Mouse (Mus musculus) neural tube, embryonic 14.5 days (tissue): ENCODE data around the gene Dpp8. TPM values are rescaled to one million over a fixed set of nuclear protein-coding genes. Genes with fewer than 3 reads are reported as not detected.

Experiments used
- ATAC-seq: fragments of 200-750 bp; cut with Nextera tagmentation; 2 replicates; pipeline ENCODE4 v1.8.0; 2017; ENCODE audit warnings: low read depth, mild to moderate bottlenecking, moderate TSS enrichment, moderate library complexity
- H3K27ac ChIP-seq: fragments of 300-500 bp; sonication (generic); 2 replicates; pipeline ENCODE4 v1.5.1; 2014; ENCODE audit warnings: low read depth, mild to moderate bottlenecking, control low read depth, low read length, moderate library complexity, mixed read lengths
- H3K27me3 ChIP-seq: fragments of 300-500 bp; sonication (generic); 2 replicates; pipeline ENCODE4 v1.6.1; 2014; ENCODE audit warnings: low read length; ENCODE audit not compliant: control insufficient read depth, insufficient read depth
- H3K36me3 ChIP-seq: fragments of 300-500 bp; sonication (generic); 2 replicates; pipeline ENCODE4 v1.6.1; 2014; ENCODE audit warnings: low read length, mixed read lengths; ENCODE audit not compliant: control insufficient read depth, insufficient read depth
- H3K4me1 ChIP-seq: fragments of 300-500 bp; sonication (generic); 2 replicates; pipeline ENCODE4 v1.6.1; 2014; ENCODE audit warnings: low read length; ENCODE audit not compliant: control insufficient read depth, insufficient read depth
- H3K4me2 ChIP-seq: fragments of 300-500 bp; sonication (generic); 2 replicates; pipeline ENCODE4 v1.6.1; 2014; ENCODE audit warnings: mild to moderate bottlenecking, low read depth, low read length, control low read depth
- H3K4me3 ChIP-seq: fragments of 300-500 bp; sonication (generic); 2 replicates; pipeline ENCODE4 v1.5.1; 2014; ENCODE audit warnings: low read depth, low read length, control low read depth, mixed read lengths
- H3K9ac ChIP-seq: fragments of 300-500 bp; sonication (generic); replicated peaks from 2 replicates; pipeline ENCODE4 v1.6.1; 2014; ENCODE audit warnings: low read depth, mild to moderate bottlenecking, control low read depth, low read length, mixed read lengths
- H3K9me3 ChIP-seq: fragments of 300-500 bp; sonication (generic); 2 replicates; pipeline ENCODE4 v1.6.1; 2016; ENCODE audit warnings: low read length; ENCODE audit not compliant: control insufficient read depth
- WGBS: fragments of 180-500 bp; shearing (Covaris S2); extraction: QIAGEN DNeasy Blood & Tissue Kit; methylation state at CpG from one replicate; pipeline ENCODE4 v1.1.7; 2014; 5-methylcytosine and 5-hydroxymethylcytosine counted together
- polyA plus RNA-seq: library from polyadenylated mRNA; unstranded; fragments of >200 nt; fragmentation: Nextera tagmentation; extraction: Ambion mirVana; gene quantifications from 2 replicates; pipeline ENCODE4 v1.2.1, GENCODE M21; 2014

Gene Dpp8
- polyA plus RNA-seq, 1 experiment from 2014 or later = 32.3 TPM

GRCm38 (mm10) chr9:65031894-65032268, 333 bp upstream of the Dpp8 start:
- Histone ChIP-seq H3K9ac (no peak overlapping the region), H3K36me3 (no peaks in the 10 kb centered on the region; the same call in 1 of the 2 replicates), H3K4me2 (no peak overlapping the region), H3K4me3 (no peak overlapping the region; the same call in 1 of the 2 replicates), H3K4me1 (peaks cover 14% of the 10 kb centered on the region), H3K27me3 (no peaks in the 10 kb centered on the region), H3K9me3 (no peaks in the 10 kb centered on the region), H3K27ac (no peak overlapping the region)
- ATAC-seq = no peak
- 38% methylated on average over 4 of the region's 4 CpGs for WGBS

- Histone ChIP-seq H3K4me1 (peaks cover 14% of the 10 kb centered on the region), H3K9ac (no peak overlapping the region), H3K36me3 (peaks cover 25% of the 10 kb centered on the region), H3K4me3 (no peak overlapping the region), H3K27me3 (no peaks in the 10 kb centered on the region), H3K9me3 (no peaks in the 10 kb centered on the region), H3K4me2 (no peak overlapping the region), H3K27ac (no peak overlapping the region)
- 87% methylated on average over 1 of the region's 1 CpGs for WGBS
- ATAC-seq = no peak
Observed at GRCm38 (mm10) chr9:65036456-65036855, 4.2 kb downstream of the Dpp8 start.

- Histone ChIP-seq H3K9me3 (no peaks in the 10 kb centered on the region), H3K9ac (no peak overlapping the region), H3K4me3 (no peak overlapping the region), H3K27ac (no peak overlapping the region), H3K36me3 (peaks cover 28% of the 10 kb centered on the region), H3K4me1 (peaks cover 14% of the 10 kb centered on the region), H3K4me2 (no peak overlapping the region), H3K27me3 (no peaks in the 10 kb centered on the region)
- ATAC-seq = no peak
- 81% methylated on average over 8 of the region's 8 CpGs for WGBS
Observed at GRCm38 (mm10) chr9:65036861-65037260, 4.6 kb downstream of the Dpp8 start.

GRCm38 (mm10) chr9:65041430-65041829, 9.2 kb downstream of the Dpp8 start:
- 97% methylated on average over 5 of the region's 5 CpGs for WGBS
- Histone ChIP-seq H3K27me3 (no peaks in the 10 kb centered on the region), H3K36me3 (peaks cover 53% of the 10 kb centered on the region), H3K4me2 (no peak overlapping the region), H3K27ac (no peak overlapping the region), H3K4me3 (no peak overlapping the region), H3K4me1 (no peaks in the 10 kb centered on the region), H3K9ac (no peak overlapping the region), H3K9me3 (no peaks in the 10 kb centered on the region)
- no peak for ATAC-seq

- Histone ChIP-seq H3K4me1 (no peaks in the 10 kb centered on the region), H3K4me2 (no peak overlapping the region)
- 96% methylated on average over 1 of the region's 1 CpGs for WGBS
Observed at GRCm38 (mm10) chr9:65046993-65047392, 14.8 kb downstream of the Dpp8 start.

GRCm38 (mm10) chr9:65049422-65049821, 17.2 kb downstream of the Dpp8 start:
- 94% methylated on average over 5 of the region's 5 CpGs for WGBS
- 0 out of 2 replicates have a peak, but pooled peaks cover 4% of the 10 kb centered on the region for H3K4me1 ChIP-seq
- H3K9me3 ChIP-seq = no peaks in the 10 kb centered on the region
- no peaks in the 10 kb centered on the region for H3K27me3 ChIP-seq
- no peak for ATAC-seq
- H3K4me2 ChIP-seq = no peak overlapping the region
- no peak overlapping the region for H3K27ac ChIP-seq
- H3K9ac ChIP-seq = no peak overlapping the region
- H3K4me3 ChIP-seq = no peak overlapping the region
- peaks cover 52% of the 10 kb centered on the region for H3K36me3 ChIP-seq

More at GRCm38 (mm10) chr9:65046993-65047392, 14.8 kb downstream of the Dpp8 start:
- Histone ChIP-seq H3K27me3 (no peaks in the 10 kb centered on the region), H3K9me3 (no peaks in the 10 kb centered on the region), H3K36me3 (peaks cover 45% of the 10 kb centered on the region), H3K4me3 (no peak overlapping the region), H3K27ac (no peak overlapping the region), H3K9ac (no peak overlapping the region)
- no peak for ATAC-seq

GRCm38 (mm10) chr9:65050981-65051380, 18.8 kb downstream of the Dpp8 start:
- no peaks in the 10 kb centered on the region for H3K27me3 ChIP-seq
- no peak overlapping the region for H3K4me2 ChIP-seq
- ATAC-seq = no peak
- no peaks in the 10 kb centered on the region for H3K9me3 ChIP-seq
- H3K27ac ChIP-seq = no peak overlapping the region
- H3K4me3 ChIP-seq = no peak overlapping the region
- H3K9ac ChIP-seq = no peak overlapping the region
- H3K4me1 ChIP-seq = 0 out of 2 replicates have a peak, but pooled peaks cover 4% of the 10 kb centered on the region
- peaks cover 50% of the 10 kb centered on the region for H3K36me3 ChIP-seq
- 92% methylated on average over 3 of the region's 3 CpGs for WGBS

GRCm38 (mm10) chr9:65064251-65064650, 32.0 kb downstream of the Dpp8 start:
- WGBS = 94% methylated on average over 7 of the region's 7 CpGs
- Histone ChIP-seq H3K4me3 (no peak overlapping the region), H3K27me3 (no peaks in the 10 kb centered on the region), H3K27ac (no peak overlapping the region), H3K9me3 (no peaks in the 10 kb centered on the region), H3K36me3 (peaks cover 47% of the 10 kb centered on the region), H3K9ac (no peak overlapping the region), H3K4me1 (no peaks in the 10 kb centered on the region), H3K4me2 (no peak overlapping the region)
- ATAC-seq = no peak

- H3K4me3 ChIP-seq = no peak overlapping the region
- H3K4me2 ChIP-seq = no peak overlapping the region
- no peak overlapping the region for H3K27ac ChIP-seq
- 93% methylated on average over 3 of the region's 3 CpGs for WGBS
- H3K27me3 ChIP-seq = no peaks in the 10 kb centered on the region
- peaks cover 29% of the 10 kb centered on the region for H3K36me3 ChIP-seq
- H3K4me1 ChIP-seq = no peaks in the 10 kb centered on the region
- H3K9ac ChIP-seq = no peak overlapping the region
- no peak for ATAC-seq
- H3K9me3 ChIP-seq = no peaks in the 10 kb centered on the region
Observed at GRCm38 (mm10) chr9:65070587-65070986, 38.4 kb downstream of the Dpp8 start.
